Mouse (Mus musculus) left cerebral cortex, postnatal 10 days (tissue): ENCODE data around the gene Tbc1d2b. TPM values are rescaled to one million over a fixed set of nuclear protein-coding genes. Genes with fewer than 3 reads are reported as not detected.

Source experiments
- DNase-seq, 2 experiments: peaks; one replicate each; pipeline ENCODE4 v3.0.0; 2021 to 2022; ENCODE audit warnings: low spot score in 2 of 2, mixed read lengths in 1 of 2; ENCODE audit errors: extremely low spot score in 1 of 2
- intact Hi-C: fragments of 180-260 bp; cut with DNase I; formaldehyde crosslinking; loops from one replicate; pipeline ENCODE4 v1.15.1; 2025
- total RNA-seq, 2 experiments: library from RNA; stranded (reverse); gene quantifications; 2 replicates each; pipeline ENCODE4 v1.2.3; 2021

Tbc1d2b gene
- 10 to 100 TPM; 15.0 to 15.8 TPM for total RNA-seq

DNA sequence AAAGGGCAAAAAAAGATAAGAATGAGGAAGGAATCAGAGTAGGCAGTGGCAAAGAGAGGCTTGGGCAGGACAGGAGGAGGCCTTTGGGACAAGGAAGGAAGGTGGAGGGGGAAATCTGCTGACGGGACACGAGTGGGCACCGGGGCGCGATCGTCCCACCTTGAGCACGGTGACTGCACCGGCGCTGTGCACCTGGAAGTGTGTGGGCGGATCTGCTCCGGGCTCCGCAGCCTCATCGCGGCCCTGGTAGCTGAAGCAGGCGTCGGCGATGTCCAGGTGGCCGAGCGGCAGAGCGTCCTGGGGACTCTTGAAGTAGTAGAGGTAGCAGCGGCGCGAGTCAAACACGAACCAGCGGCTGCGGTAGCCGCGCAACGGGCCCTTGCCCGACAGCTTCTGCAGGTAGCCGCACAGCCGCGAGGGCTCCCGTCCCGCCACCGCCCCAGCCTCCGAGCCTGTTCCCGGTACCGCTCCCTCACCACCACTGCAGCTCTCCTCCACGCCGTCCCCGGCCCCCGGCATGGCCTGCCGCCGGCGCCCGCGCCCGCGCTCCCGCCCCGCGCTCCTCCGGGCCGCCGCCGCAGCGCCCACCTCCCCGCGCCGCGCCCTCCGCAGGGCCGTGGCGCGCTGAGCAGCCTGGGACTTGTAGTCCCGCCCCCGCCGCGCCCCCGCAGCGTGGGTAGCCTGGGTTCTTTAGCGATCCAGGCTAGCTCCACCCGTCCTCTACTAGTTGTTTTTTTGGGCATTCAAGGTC lies at the start of gene Tbc1d2b:
Gene Tbc1d2b, minus strand, starts transcription at position 612 of the 751 bp plus-strand sequence.
- peak in 1 of 2 experiments; percentile 81 for DNase-seq
- intact Hi-C loops: no loop called here

GRCm38 (mm10) chr9:90316300-90316699 lies 45.7 kb upstream of the Tbc1d2b start:
- no peak for DNase-seq
- intact Hi-C loops: loop anchor here (10.0 kb wide), 1 partner anchor 379 kb away; no protein-coding TSS in a partner anchor

DNA sequence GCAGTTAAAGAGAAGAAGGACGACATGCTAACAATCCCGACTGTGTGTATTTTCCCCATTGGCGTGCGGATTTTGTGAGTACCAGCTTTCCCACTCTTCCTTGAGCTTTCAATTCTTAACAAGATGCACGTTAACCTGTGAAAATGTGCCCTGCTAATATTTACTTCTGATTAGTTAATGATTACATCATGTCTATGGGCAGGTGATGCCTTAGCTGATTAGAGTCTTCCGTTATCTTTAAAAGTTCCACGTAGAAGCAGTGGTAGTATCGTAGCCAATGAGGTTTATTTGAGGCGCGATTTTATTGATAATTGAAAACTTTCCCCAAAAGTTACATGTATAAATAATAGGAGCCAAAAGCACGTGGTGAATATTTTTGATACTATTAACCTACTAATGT lies 45.1 kb upstream of the Tbc1d2b start:
- intact Hi-C loops: loop anchor here (10.0 kb wide), 1 partner anchor 379 kb away; no protein-coding TSS in a partner anchor
- DNase-seq: no peak

GRCm38 (mm10) chr9:90304254-90304653 lies 33.6 kb upstream of the Tbc1d2b start:
- DNase-seq: no peak
- intact Hi-C loops: no loop called here

GRCm38 (mm10) chr9:90303101-90303835 lies 32.7 kb upstream of the Tbc1d2b start:
- intact Hi-C loops: no loop called here
- DNase-seq: no peak

GRCm38 (mm10) chr9:90302670-90303069 lies 32.1 kb upstream of the Tbc1d2b start:
- intact Hi-C loops: no loop called here
- no peak for DNase-seq

- intact Hi-C loops: no loop called here
- DNase-seq: no peak
These were observed 30.6 kb upstream of the Tbc1d2b start for GRCm38 (mm10) chr9:90301081-90301688.

DNA sequence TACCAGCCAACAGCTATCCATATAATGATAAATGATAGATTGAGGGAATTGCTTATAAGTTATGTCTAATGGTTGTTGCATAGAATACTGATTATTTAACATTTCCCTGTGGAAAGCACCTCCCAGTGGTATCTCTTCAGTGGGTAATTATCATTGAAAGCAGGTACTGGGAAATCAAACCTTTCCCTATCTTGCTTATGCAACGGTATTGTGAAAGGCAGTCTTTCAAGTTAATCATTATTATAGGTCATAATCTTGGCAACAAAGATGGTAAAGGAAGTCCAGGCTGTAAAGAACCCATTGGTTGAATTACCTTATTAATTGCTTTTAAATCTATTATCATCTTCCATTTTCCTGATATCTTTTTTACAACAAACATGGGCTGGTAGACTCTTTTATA lies 27.0 kb upstream of the Tbc1d2b start:
- intact Hi-C loops: no loop called here
- no peak for DNase-seq

GRCm38 (mm10) chr9:90293641-90294398 lies 23.2 kb upstream of the Tbc1d2b start:
- intact Hi-C loops: no loop called here

DNA sequence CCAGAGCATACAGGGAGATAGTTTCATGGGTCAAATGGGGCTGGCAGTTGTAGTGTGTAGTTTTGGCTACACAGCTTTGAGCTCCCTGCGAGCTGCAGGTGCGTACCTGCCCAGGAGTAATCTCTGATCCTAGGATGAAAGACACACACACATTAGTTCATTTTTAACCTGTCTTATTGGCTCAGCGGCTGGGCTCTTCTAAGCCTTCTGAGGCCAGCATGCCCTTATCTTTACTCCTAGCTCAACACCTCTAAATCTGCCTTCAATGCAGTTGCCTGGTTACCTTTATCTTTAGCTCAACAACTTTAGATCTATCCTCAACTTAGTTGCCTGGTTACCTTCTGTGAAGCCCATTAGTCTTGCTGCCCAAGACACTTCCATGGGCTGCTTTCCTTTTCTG lies 7.8 kb upstream of the Tbc1d2b start:
- DNase-seq: no peak
- intact Hi-C loops: no loop called here

More at GRCm38 (mm10) chr9:90293641-90294398, 23.2 kb upstream of the Tbc1d2b start:
- DNase-seq: no peak

DNA sequence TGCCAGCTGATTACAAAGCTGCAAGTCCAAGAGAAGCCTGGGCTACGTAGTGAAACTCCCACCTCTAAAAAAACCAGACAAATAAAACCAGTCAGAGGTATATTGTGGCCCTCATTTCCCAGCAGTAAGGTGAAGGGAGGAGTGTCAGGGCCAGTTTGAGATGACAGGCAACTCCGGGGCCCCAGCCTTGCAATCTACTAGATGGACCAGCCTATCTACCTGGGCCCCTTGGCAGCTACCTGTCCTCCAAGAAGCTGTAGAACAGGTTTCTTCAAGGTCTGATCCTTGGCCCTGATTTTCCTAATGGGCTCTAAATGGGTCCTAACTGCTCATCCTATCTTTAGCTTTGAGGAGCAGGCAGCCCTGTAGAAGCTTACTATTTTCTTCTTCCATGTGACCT lies 7.3 kb upstream of the Tbc1d2b start:
- intact Hi-C loops: no loop called here
- DNase-seq: no peak

DNA sequence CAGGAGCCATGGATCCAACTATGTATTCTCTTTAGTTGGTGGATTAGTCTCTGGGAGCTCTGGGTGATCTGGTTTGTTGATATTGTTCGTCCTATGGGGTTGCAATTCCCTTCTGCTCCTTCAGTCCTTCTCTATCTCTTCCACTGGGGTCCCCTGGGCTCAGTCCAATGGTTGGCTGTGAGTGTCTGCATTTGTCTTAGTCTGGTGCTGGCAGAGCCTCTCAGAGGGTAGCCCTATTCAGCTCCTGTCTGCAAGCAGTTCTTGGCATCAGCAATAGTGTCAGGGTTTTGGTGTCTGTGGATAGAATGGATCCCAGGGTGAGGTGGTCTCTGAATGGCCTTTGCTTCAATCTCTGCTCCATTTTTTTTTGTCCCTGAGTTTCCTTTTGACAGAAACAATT lies 6.2 kb upstream of the Tbc1d2b start:
- intact Hi-C loops: no loop called here
- no peak for DNase-seq

GRCm38 (mm10) chr9:90275906-90276305 lies 5.3 kb upstream of the Tbc1d2b start:
- intact Hi-C loops: no loop called here
- no peak for DNase-seq

DNA sequence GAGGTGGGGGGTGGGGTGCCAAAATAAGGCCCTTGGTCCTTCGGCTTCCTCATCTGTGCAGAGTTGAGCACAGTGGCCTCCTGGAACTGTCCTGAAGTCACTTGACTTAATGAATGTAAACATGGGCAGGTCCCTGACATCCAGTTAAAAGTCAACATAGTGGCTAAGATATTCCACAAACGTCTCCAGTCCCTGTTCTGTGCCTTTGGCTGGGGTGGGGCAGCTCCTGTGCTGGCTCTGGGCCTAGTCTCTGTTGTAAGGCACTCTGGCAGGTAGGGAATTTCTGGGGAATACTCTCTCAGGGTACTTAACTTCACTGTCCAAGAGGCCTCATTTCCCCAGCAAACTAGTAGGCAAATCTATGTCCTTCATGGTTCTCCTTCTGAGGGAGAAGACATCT lies 4.9 kb upstream of the Tbc1d2b start:
- intact Hi-C loops: no loop called here
- no peak for DNase-seq

DNA sequence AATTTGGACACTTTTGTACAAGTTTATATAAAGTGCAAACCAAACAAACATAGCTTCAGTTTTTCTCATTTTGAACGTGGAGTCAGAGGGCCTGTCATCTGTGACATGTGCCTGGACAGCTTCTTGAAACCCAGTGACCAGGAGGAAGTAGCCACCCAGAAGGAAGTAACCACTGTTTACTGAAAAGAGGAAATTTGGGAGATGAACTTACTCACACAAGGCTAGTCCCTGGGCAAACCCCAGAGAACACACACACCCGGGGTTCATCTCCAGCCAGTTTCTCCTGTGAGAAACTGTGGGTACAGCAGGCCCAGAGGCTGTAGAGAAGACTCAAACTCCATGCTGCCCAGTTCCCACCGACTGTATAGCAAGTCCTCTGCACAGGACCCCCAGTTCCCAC lies 3.9 kb upstream of the Tbc1d2b start:
- intact Hi-C loops: no loop called here
- no peak for DNase-seq

- no peak for DNase-seq
- intact Hi-C loops: no loop called here
These were observed 1.7 kb upstream of the Tbc1d2b start for GRCm38 (mm10) chr9:90272346-90272745.

DNA sequence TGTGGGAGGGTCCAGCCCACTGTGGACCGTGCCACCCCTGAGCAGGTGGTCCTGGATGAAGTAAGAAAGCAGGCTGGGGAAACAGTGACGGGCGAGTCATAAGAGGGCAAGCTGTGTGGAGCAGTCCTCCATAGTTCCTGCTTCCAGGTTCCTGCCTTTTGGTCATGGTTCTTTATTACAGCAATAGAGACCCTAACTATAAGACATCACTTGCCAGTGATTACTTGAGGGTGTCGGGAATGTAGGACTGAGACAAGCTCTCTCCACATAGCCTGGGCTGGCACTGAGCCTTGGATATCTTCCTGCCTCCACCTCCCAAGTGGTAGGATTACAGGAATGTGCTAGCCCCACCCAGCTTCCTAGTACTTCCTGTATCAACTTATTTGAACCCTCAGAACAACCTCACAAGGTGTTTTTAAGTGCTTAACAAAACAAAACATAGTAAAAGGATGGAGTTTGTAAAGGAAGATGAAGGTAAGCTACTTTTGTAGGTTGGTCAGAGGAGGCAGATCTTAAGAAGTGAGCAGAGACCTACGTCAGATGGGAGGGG lies 1.0 kb upstream of the Tbc1d2b start:
- DNase-seq: no peak
- intact Hi-C loops: no loop called here

- DNase-seq: no peak
- intact Hi-C loops: no loop called here
These were observed 316 bp upstream of the Tbc1d2b start for GRCm38 (mm10) chr9:90270944-90271295.
